In the genomic region with DNA sequence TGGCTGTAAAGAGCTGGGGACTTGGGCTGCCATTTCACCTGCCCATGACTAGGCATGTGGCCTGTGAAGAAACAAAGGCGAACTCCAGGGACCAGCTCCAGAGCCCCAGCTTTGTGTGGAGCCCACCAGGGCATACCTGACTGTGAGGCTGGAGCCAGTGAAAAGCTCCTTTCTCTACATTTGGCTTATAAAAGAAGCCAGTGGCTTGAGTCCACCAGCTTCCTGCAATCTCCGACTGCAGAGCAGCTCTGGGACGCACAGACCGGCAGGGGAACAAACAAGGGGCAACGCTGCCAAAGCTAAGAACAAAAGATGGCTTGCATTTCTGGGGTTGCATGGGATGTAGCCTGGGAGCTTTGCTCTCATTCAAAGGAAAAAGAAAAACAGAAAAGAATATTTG, we compare ENCODE assay signal across 15 mouse cellular contexts.
DNase-seq lines count a peak whose midpoint lies in the region; ATAC-seq and TF ChIP-seq lines count a peak whose summit lies in the region.
"Had no signal": no experiment of that assay in that cellular context is flagged by ENCODE, and none has a peak within 500 bp of the region (broad histone marks: within the 10 kb centered on the region; RNA-seq: fewer than 3 reads in every experiment).

No protein-coding gene starts in this region.

- H3K27ac ChIP-seq in hindbrain, embryonic 14.5 days = peak overlapping the region; percentile 67
- no peak overlapping the region for H3K27ac ChIP-seq in hindbrain, embryonic 10.5 days
- H3K27ac ChIP-seq in intestine, embryonic 16.5 days (ENCODE audit: low read length) = no peak overlapping the region
- H3K27ac ChIP-seq: heart, embryonic 13.5 days; kidney, postnatal 0 days; limb, embryonic 12.5 days; stomach, embryonic 15.5 days had no signal

- no peak overlapping the region for H3K4me2 ChIP-seq in hindbrain, embryonic 14.5 days (replicated peaks)
- no peak overlapping the region for H3K4me2 ChIP-seq in intestine, embryonic 16.5 days (ENCODE audit: low read depth, low read length)
- H3K4me2 ChIP-seq: heart, embryonic 13.5 days; limb, embryonic 12.5 days; stomach, embryonic 15.5 days had no signal

- no peaks in the 10 kb centered on the region for H3K36me3 ChIP-seq in hindbrain, embryonic 14.5 days (replicated peaks; ENCODE audit: control insufficient read depth, insufficient read depth)
- no peaks in the 10 kb centered on the region for H3K36me3 ChIP-seq in hindbrain, embryonic 10.5 days
- H3K36me3 ChIP-seq in intestine, embryonic 16.5 days (ENCODE audit: control insufficient read depth, insufficient read depth, low read length) = no peaks in the 10 kb centered on the region
- H3K36me3 ChIP-seq: heart, embryonic 13.5 days; limb, embryonic 12.5 days; stomach, embryonic 15.5 days had no signal

- 48% methylated on average over 5 of the region's 5 CpGs for WGBS in hindbrain, embryonic 14.5 days
- 64% methylated on average over 5 of the region's 5 CpGs for WGBS in hindbrain, embryonic 10.5 days
- WGBS in intestine, embryonic 16.5 days = 77% methylated on average over 5 of the region's 5 CpGs

- no peak for DNase-seq in hindbrain, embryonic 14.5 days (ENCODE audit: low spot score)
- no peak for DNase-seq in hindbrain, embryonic 10.5 days (ENCODE audit: low spot score)
- DNase-seq in brain, embryonic 14.5 days (ENCODE audit: low read depth) = peak; percentile 63
- DNase-seq in left cerebral cortex, postnatal 14 days (ENCODE audit: low spot score in 2 of 2) = peak; percentile 42 to 55
- DNase-seq in spleen, postnatal 10 days (ENCODE audit: low spot score in 2 of 2) = no peak
- DNase-seq: adrenal gland, postnatal 36 days; gastrocnemius, postnatal 10 days; liver, postnatal 0 days had no signal

- no peak overlapping the region for H3K4me3 ChIP-seq in hindbrain, embryonic 14.5 days (replicated peaks; ENCODE audit: low read length)
- H3K4me3 ChIP-seq in hindbrain, embryonic 10.5 days = no peak overlapping the region
- no peak overlapping the region for H3K4me3 ChIP-seq in intestine, embryonic 16.5 days (ENCODE audit: low read length)
- H3K4me3 ChIP-seq: heart, embryonic 13.5 days; limb, embryonic 12.5 days; stomach, embryonic 15.5 days had no signal

- no peaks in the 10 kb centered on the region for H3K9me3 ChIP-seq in hindbrain, embryonic 14.5 days (ENCODE audit: control insufficient read depth, low read length)
- H3K9me3 ChIP-seq in hindbrain, embryonic 10.5 days = no peaks in the 10 kb centered on the region
- no peaks in the 10 kb centered on the region for H3K9me3 ChIP-seq in intestine, embryonic 16.5 days (ENCODE audit: control insufficient read depth, low read length)
- H3K9me3 ChIP-seq: heart, embryonic 13.5 days; limb, embryonic 12.5 days; stomach, embryonic 15.5 days had no signal

- no peak overlapping the region for H3K9ac ChIP-seq in hindbrain, embryonic 14.5 days
- no peak overlapping the region for H3K9ac ChIP-seq in intestine, embryonic 16.5 days (ENCODE audit: low read depth, low read length)
- H3K9ac ChIP-seq: heart, embryonic 13.5 days; limb, embryonic 12.5 days; liver, postnatal 0 days; stomach, embryonic 15.5 days had no signal

- H3K27me3 ChIP-seq in hindbrain, embryonic 14.5 days (ENCODE audit: control insufficient read depth, insufficient read depth, low read length) = no peaks in the 10 kb centered on the region
- H3K27me3 ChIP-seq in hindbrain, embryonic 10.5 days (ENCODE audit: insufficient read depth, poor library complexity, severe bottlenecking) = no peaks in the 10 kb centered on the region
- H3K27me3 ChIP-seq in intestine, embryonic 16.5 days (replicated peaks; ENCODE audit: control insufficient read depth, insufficient read depth, low read length) = no peaks in the 10 kb centered on the region
- H3K27me3 ChIP-seq: heart, embryonic 13.5 days; limb, embryonic 12.5 days; stomach, embryonic 15.5 days had no signal

- TF ChIP-seq POLR2A in brain, embryonic 14.5 days (IDR thresholded peaks at IDR 0.05; ENCODE audit: borderline replicate concordance, extremely low read depth, insufficient read depth, insufficient read length, poor library complexity, severe bottlenecking) = no peak

- ATAC-seq in hindbrain, embryonic 14.5 days (ENCODE audit: low FRiP score) = peak; percentile 52; the same call in 1 of the 2 replicates
- peak; percentile 50 for ATAC-seq in frontal cortex, adult (ENCODE audit: low TSS enrichment)
- ATAC-seq in intestine, embryonic 16.5 days = no peak
- ATAC-seq: inflammation-experienced regulatory T-cells, adult 6 months; liver, postnatal 0 days had no signal

- H3K4me1 ChIP-seq in hindbrain, embryonic 14.5 days (replicated peaks; ENCODE audit: control insufficient read depth, insufficient read depth, low read length) = peaks cover 3% of the 10 kb centered on the region; the same call in 1 of the 2 replicates
- 0 out of 2 replicates have a peak, but pooled peaks cover 5% of the 10 kb centered on the region for H3K4me1 ChIP-seq in hindbrain, embryonic 10.5 days (replicated peaks)
- no peaks in the 10 kb centered on the region for H3K4me1 ChIP-seq in intestine, embryonic 16.5 days (ENCODE audit: control insufficient read depth, insufficient read depth, low read length)
- H3K4me1 ChIP-seq: heart, embryonic 13.5 days; limb, embryonic 12.5 days; stomach, embryonic 15.5 days had no signal

- intact Hi-C loops in left cerebral cortex, postnatal 14 days (cut with DNase I) = no loop called here

- TF ChIP-seq CTCF in brain, embryonic 14.5 days (IDR thresholded peaks at IDR 0.05; ENCODE audit: borderline replicate concordance, extremely low read depth, insufficient read depth, insufficient read length) = no peak

Comparison
In these comparisons a context has a peak if more than half of its experiments do, and no peak if none do; other contexts are left out.
1. DNase-seq: peak in brain, embryonic 14.5 days (single experiment) and left cerebral cortex, postnatal 14 days (2 of 2); none in hindbrain, embryonic 14.5 days (single experiment), hindbrain, embryonic 10.5 days (single experiment) and spleen, postnatal 10 days (0 of 2).